Mouse (Mus musculus): ENCODE data around the gene Dchs2. TPM values are rescaled to one million over a fixed set of nuclear protein-coding genes. Genes with fewer than 3 reads are reported as not detected.

Dchs2 gene
- polyA plus RNA-seq, 1 experiment from 2014 or later = 0.11 TPM

DNA sequence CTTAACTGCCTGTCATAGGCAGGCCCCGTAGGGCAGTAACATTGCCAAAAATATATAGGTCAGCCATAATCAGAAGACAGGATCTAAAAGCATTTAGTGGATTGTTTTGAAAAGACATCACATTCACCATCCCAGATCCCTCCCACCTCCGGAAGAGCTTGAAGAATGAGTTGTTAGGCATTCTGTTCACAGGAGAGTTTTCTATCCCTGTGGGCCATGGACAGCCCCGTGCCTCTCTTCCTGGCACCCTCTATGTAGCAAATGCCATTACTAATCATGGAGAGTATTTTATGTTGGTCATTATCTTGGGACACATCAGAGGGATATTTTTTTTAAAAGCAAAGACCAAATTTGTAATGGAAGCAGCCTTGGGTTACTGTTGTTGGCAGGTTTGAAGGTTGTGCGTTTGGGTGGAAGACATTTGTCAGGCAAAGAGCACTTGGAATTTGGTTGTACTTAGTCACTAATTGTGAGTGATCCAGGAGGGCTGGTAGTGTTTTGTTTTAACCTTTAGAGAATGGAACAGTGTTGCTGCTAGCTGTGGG lies 122.3 kb downstream of the Dchs2 start:
- no peak overlapping the region for H3K27ac ChIP-seq (ENCODE audit: poor library complexity, severe bottlenecking)
- ATAC-seq (ENCODE audit: insufficient number of reproducible peaks, low FRiP score) = no peak
- no peaks in the 10 kb centered on the region for H3K36me3 ChIP-seq
- peaks cover 13% of the 10 kb centered on the region for H3K4me1 ChIP-seq (replicated peaks)
- no peak overlapping the region for H3K4me3 ChIP-seq
- no peaks in the 10 kb centered on the region for H3K9me3 ChIP-seq (replicated peaks)
- H3K27me3 ChIP-seq (replicated peaks) = no peaks in the 10 kb centered on the region; the same call in 1 of the 2 replicates
- H3K9ac ChIP-seq = no peak overlapping the region
- WGBS = 74% methylated on average over 4 of the region's 4 CpGs
- no peak overlapping the region for H3K4me2 ChIP-seq

DNA sequence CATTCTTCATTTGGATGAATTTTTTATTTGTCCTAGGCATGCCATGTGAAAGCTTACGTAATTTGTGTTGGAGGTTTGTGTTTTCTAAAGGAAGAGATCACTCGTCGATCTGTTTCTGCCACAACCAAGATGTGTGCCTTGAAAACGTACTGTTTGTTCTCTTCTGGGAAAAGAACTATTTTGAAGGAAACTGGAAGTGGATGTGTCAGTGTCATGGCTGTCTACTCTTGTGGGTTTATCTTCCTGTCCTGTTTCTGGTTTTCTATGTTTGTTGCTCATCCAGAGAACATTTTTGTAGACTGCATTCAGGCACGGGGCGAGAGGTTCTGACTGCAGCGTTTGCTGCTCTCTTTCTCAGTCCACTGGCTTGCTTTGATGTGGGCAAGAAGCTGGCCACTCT lies 124.2 kb downstream of the Dchs2 start:
- Histone ChIP-seq H3K4me1 (replicated peaks) (peaks cover 10% of the 10 kb centered on the region), H3K27ac (ENCODE audit: poor library complexity, severe bottlenecking) (no peak overlapping the region), H3K36me3 (no peaks in the 10 kb centered on the region), H3K4me2 (no peak overlapping the region), H3K4me3 (no peak overlapping the region), H3K27me3 (replicated peaks) (no peaks in the 10 kb centered on the region; the same call in 1 of the 2 replicates), H3K9me3 (replicated peaks) (no peaks in the 10 kb centered on the region), H3K9ac (no peak overlapping the region)
- ATAC-seq (ENCODE audit: insufficient number of reproducible peaks, low FRiP score) = no peak
- WGBS = 49% methylated on average over 7 of the region's 7 CpGs

DNA sequence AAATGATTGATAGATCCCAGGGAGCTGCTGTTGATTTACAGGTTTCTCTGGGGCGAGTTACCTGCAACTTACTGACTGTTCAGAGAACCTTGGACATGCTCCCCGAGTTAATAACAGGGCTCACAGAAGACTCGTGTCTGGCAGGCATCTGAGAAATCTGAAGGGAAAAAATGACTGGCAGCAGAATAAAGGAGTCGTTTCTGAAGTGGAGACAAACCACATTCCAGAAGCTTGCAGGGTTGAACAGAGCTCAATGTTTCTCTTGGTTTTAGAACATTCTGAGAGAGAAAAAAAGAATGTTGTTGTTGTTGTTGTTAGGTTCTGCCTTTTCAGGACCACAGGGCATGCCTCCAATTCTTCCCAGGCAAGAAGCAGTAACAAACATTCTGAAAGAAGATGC lies 131.7 kb downstream of the Dchs2 start:
- Histone ChIP-seq H3K9ac (no peak overlapping the region), H3K27ac (ENCODE audit: poor library complexity, severe bottlenecking) (no peak overlapping the region), H3K36me3 (no peaks in the 10 kb centered on the region), H3K27me3 (replicated peaks) (no peaks in the 10 kb centered on the region), H3K4me3 (no peak overlapping the region), H3K9me3 (replicated peaks) (no peaks in the 10 kb centered on the region), H3K4me2 (no peak overlapping the region), H3K4me1 (replicated peaks) (no peaks in the 10 kb centered on the region)
- WGBS = 46% methylated on average over 4 of the region's 4 CpGs
- ATAC-seq (ENCODE audit: insufficient number of reproducible peaks, low FRiP score) = no peak

DNA sequence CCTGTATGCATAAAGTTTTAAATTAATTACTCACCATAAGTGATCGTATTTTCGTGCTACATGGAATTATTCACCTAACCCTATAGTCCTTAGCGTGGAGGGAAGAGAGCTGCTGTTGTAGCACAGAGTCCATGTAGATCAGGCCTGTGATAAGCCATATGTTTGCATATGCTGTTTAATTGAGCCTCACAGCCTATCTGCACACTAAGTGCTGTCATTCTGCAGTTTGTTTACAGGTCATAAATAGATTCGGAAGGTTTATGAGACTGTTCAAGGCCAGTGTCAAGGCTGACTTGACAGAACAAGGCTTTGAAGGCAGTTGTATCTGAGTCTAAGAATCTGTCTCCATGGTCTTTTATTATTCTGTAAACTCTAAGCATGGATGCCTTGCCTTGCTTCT lies 138.3 kb downstream of the Dchs2 start:
- H3K9ac ChIP-seq = no peak overlapping the region
- H3K36me3 ChIP-seq = no peaks in the 10 kb centered on the region
- no peaks in the 10 kb centered on the region for H3K9me3 ChIP-seq (replicated peaks)
- H3K4me1 ChIP-seq (replicated peaks) = no peaks in the 10 kb centered on the region
- no peak overlapping the region for H3K4me2 ChIP-seq
- ATAC-seq (ENCODE audit: insufficient number of reproducible peaks, low FRiP score) = no peak
- 71% methylated on average over 4 of the region's 4 CpGs for WGBS
- H3K27ac ChIP-seq (ENCODE audit: poor library complexity, severe bottlenecking) = no peak overlapping the region
- H3K27me3 ChIP-seq (replicated peaks) = no peaks in the 10 kb centered on the region
- H3K4me3 ChIP-seq = no peak overlapping the region

DNA sequence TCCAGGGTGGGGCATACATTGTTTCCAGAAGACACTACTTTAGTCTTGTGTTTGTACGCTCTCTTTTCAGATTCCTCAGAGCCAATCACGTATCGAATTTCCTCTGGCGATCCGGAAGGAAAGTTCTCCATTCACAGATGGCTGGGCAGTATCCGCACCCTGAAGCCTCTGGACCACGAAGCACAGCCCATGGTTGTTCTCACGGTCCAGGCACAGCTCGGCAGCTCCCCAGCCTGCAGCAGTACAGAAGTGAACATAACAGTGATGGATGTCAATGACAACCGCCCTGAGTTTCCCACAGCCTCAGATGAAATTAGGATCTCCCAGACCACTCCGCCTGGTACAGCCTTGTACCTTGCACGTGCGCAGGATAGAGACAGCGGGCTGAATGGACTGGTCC lies 142.5 kb downstream of the Dchs2 start:
- no peak for ATAC-seq (ENCODE audit: insufficient number of reproducible peaks, low FRiP score)
- H3K27ac ChIP-seq (ENCODE audit: poor library complexity, severe bottlenecking) = no peak overlapping the region
- H3K4me2 ChIP-seq = no peak overlapping the region
- 84% methylated on average over 14 of the region's 14 CpGs for WGBS
- no peaks in the 10 kb centered on the region for H3K27me3 ChIP-seq (replicated peaks)
- H3K9me3 ChIP-seq (replicated peaks) = no peaks in the 10 kb centered on the region
- no peak overlapping the region for H3K4me3 ChIP-seq
- 0 out of 2 replicates have a peak, but pooled peaks cover 2% of the 10 kb centered on the region for H3K4me1 ChIP-seq (replicated peaks)
- H3K9ac ChIP-seq = no peak overlapping the region
- H3K36me3 ChIP-seq = no peaks in the 10 kb centered on the region

DNA sequence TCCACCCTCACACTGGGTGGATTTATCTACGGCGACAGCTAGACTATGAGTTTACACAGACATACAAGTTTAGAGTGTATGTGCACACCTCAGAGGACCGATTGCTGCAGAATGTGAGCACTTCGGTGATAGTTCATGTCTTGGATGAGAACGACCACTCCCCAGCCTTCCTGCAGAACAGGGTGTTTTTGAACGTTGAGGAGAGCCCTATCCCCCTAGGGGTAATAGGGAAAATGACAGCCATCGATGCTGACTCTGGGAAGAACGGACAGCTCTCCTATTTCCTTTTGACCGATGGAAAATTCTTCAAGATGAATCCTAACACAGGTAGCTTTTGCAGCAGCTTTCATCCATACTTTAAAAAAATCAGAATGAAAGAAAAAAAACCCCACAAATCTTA lies 143.2 kb downstream of the Dchs2 start:
- Histone ChIP-seq H3K4me3 (no peak overlapping the region), H3K9me3 (replicated peaks) (no peaks in the 10 kb centered on the region), H3K27me3 (replicated peaks) (no peaks in the 10 kb centered on the region), H3K36me3 (no peaks in the 10 kb centered on the region), H3K9ac (no peak overlapping the region), H3K4me1 (replicated peaks) (peaks cover 6% of the 10 kb centered on the region; the same call in 1 of the 2 replicates), H3K27ac (ENCODE audit: poor library complexity, severe bottlenecking) (no peak overlapping the region), H3K4me2 (no peak overlapping the region)
- ATAC-seq (ENCODE audit: insufficient number of reproducible peaks, low FRiP score) = no peak
- 53% methylated on average over 9 of the region's 9 CpGs for WGBS

DNA sequence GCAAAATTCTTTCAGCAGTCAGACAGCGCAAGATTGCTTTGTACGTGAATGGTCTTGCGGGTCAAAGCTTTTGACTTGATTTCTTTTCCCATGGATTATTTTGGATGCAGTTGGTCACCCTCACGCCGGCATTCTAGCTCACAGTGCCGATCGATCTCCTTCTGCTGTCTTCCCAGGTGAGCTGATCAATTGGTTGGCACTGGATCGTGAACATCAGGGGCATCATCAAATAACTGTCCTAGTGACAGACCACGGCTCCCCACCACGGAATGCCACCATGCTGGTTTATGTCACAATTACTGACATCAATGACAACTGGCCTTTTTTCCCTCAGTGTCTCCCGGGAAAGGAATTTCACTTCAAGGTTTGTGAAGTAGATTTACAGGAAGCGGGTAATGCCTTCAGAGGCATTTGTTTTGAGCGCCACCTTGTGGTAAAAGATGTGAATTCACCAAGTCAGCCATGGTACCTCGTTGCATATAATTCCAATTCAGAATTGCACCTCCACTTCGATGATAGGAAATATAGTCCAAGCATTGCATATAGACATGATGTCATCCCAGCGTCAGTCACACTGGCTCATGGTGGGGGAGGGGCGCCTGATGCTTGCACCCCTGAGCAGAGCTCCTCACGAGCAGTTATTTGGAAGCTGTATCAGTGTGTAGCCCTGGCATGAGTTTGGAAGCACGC lies 146.0 kb downstream of the Dchs2 start:
- Histone ChIP-seq H3K9me3 (replicated peaks) (no peaks in the 10 kb centered on the region), H3K36me3 (no peaks in the 10 kb centered on the region), H3K4me3 (peak overlapping the region; percentile 16), H3K4me2 (peak overlapping the region; percentile 64), H3K4me1 (replicated peaks) (peaks cover 6% of the 10 kb centered on the region; the same call in 1 of the 2 replicates), H3K9ac (0 out of 2 replicates have a peak overlapping the region, but pooled peaks have one; percentile 51), H3K27me3 (replicated peaks) (no peaks in the 10 kb centered on the region), H3K27ac (ENCODE audit: poor library complexity, severe bottlenecking) (no peak overlapping the region)
- 0 out of 2 replicates have a peak, but pooled peaks have one; percentile 39 for ATAC-seq (ENCODE audit: insufficient number of reproducible peaks, low FRiP score)
- WGBS = 33% methylated on average over 19 of the region's 19 CpGs

DNA sequence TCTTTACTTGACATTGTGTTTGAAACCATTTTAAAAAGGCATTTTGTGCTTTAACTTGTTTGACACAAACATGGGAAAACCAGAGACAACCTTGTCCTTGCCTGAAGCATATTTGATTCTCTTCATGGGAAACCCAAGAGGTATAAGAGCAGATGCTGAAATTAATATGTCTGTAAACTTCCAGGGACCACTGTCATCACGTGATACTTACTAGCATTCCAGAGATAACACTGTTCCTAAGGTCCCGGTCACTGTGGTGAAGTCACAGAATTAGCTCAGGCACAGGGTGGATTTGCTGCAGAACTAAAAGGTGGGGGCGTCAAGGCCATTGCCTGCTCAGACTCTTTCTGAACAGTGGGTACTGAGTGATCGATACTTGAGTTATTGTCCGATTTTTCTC lies 148.0 kb downstream of the Dchs2 start:
- Histone ChIP-seq H3K4me3 (no peak overlapping the region), H3K4me2 (no peak overlapping the region), H3K4me1 (replicated peaks) (peaks cover 6% of the 10 kb centered on the region; the same call in 1 of the 2 replicates), H3K9me3 (replicated peaks) (no peaks in the 10 kb centered on the region), H3K36me3 (no peaks in the 10 kb centered on the region), H3K27me3 (replicated peaks) (no peaks in the 10 kb centered on the region), H3K9ac (no peak overlapping the region), H3K27ac (ENCODE audit: poor library complexity, severe bottlenecking) (no peak overlapping the region)
- ATAC-seq (ENCODE audit: insufficient number of reproducible peaks, low FRiP score) = no peak
- 30% methylated on average over 5 of the region's 5 CpGs for WGBS

DNA sequence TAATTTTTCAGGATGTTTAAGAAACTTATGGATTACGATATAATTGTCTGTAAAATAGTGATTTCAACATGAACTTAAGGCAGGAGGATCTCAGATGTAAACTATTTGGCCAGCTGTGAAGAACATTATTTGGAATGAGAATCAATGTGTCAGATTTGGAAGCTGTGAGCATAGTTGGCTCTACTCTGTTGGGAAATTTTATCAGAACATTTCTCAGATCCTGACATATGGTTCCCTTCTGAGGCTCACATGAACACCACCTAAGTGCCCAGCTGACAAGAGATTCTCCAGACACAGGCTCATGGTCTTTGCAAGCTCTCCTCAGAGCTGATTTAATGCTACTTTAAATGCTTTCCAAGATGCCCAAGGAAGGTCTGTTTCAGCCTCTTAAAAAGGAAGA lies 156.1 kb downstream of the Dchs2 start:
- no peak overlapping the region for H3K4me2 ChIP-seq
- WGBS = 71% methylated on average over 1 of the region's 1 CpGs

DNA sequence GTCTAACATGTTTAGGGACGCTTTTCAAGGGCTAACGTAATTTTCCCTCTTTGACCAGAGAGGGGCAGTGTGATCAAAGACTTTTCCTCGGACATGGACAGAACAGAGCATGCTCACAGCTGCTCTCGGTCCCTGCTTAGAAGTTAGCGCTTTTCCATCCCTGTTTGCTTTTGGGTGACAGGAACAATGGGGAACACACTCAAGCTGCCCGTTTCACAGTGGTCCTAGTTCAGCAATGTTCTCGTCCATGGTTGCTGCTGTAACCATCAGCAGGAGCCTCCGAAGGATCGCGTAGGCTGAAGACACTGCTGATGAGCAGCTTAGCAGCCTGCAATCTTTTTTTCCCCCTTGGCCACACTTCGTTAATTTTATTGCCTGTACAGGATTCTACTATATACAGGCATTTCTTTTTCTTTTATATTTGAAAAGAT lies 159.2 kb downstream of the Dchs2 start:
- Histone ChIP-seq H3K27ac (ENCODE audit: poor library complexity, severe bottlenecking) (no peak overlapping the region), H3K4me2 (peak overlapping the region; percentile 72), H3K4me1 (replicated peaks) (no peaks in the 10 kb centered on the region; the same call in 1 of the 2 replicates), H3K9ac (0 out of 2 replicates have a peak overlapping the region, but pooled peaks have one; percentile 61), H3K27me3 (replicated peaks) (0 out of 2 replicates have a peak, but pooled peaks cover 7% of the 10 kb centered on the region), H3K4me3 (peak overlapping the region; percentile 47), H3K9me3 (replicated peaks) (no peaks in the 10 kb centered on the region), H3K36me3 (no peaks in the 10 kb centered on the region)
- 13% methylated on average over 11 of the region's 11 CpGs for WGBS
- ATAC-seq (ENCODE audit: insufficient number of reproducible peaks, low FRiP score) = peak; percentile 57; the same call in 1 of the 2 replicates

More for the DNA sequence above, 156.1 kb downstream of the Dchs2 start:
- H3K27ac ChIP-seq (ENCODE audit: poor library complexity, severe bottlenecking) = no peak overlapping the region
- H3K9ac ChIP-seq = no peak overlapping the region
- no peak overlapping the region for H3K4me3 ChIP-seq
- ATAC-seq (ENCODE audit: insufficient number of reproducible peaks, low FRiP score) = no peak
- H3K9me3 ChIP-seq (replicated peaks) = no peaks in the 10 kb centered on the region
- H3K36me3 ChIP-seq = no peaks in the 10 kb centered on the region
- H3K27me3 ChIP-seq (replicated peaks) = 0 out of 2 replicates have a peak, but pooled peaks cover 7% of the 10 kb centered on the region
- H3K4me1 ChIP-seq (replicated peaks) = no peaks in the 10 kb centered on the region; the same call in 1 of the 2 replicates

DNA sequence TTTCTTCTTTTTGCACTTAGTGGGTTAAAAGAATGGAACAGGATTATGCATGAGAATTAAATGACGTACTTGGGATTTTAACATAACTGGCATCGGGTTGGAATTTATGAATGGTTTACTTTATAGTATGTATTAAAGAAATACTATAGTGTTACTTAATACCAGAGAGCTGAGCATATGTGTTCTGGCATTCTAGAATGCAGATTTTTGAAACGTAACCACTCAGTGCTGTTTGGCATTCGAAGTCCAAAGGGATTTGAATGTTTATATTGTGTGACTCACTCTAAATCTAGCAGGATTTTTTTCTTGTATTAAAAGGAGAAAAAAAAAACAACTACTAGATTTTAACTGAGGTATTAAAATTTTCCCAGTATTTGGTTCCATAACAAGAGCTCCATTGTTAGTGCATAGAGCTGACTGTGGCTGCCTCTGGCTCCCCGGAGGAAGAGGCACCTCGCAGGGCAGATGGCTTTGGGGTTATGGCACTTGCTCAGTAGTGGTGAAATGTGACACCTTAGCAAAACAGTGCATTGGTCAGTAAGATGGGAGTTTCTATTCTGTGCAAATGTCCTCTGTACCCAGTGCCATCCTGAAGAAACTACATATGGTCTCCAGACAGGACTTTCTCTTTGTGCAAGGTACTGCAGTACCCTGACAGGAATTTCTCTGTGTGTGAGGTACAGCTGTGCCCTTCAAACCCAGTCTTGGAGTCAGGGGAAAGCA lies 160.5 kb downstream of the Dchs2 start:
- no peak overlapping the region for H3K4me2 ChIP-seq
- H3K4me1 ChIP-seq (replicated peaks) = no peaks in the 10 kb centered on the region; the same call in 1 of the 2 replicates
- H3K9me3 ChIP-seq (replicated peaks) = no peaks in the 10 kb centered on the region
- ATAC-seq (ENCODE audit: insufficient number of reproducible peaks, low FRiP score) = no peak
- WGBS = 72% methylated on average over 6 of the region's 6 CpGs
- no peak overlapping the region for H3K27ac ChIP-seq (ENCODE audit: poor library complexity, severe bottlenecking)
- H3K27me3 ChIP-seq (replicated peaks) = 0 out of 2 replicates have a peak, but pooled peaks cover 7% of the 10 kb centered on the region
- no peaks in the 10 kb centered on the region for H3K36me3 ChIP-seq
- no peak overlapping the region for H3K4me3 ChIP-seq
- H3K9ac ChIP-seq = no peak overlapping the region

Data from heart, embryonic 12.5 days (tissue).